Mouse (Mus musculus) thymus, adult 2 months (tissue): Measurements from ENCODE around the gene Fcho1. TPM values are rescaled to one million over a fixed set of nuclear protein-coding genes. Genes with fewer than 3 reads are reported as not detected.
"Not testable (repeated sequence)": the region's sequence is repeated elsewhere in the genome, so short reads cannot be mapped to it uniquely, and the experiment has no call there.

Source experiments
- DNase-seq: peaks from one replicate; pipeline ENCODE4 v3.0.0; 2021
- H3K27ac ChIP-seq: fragments of 200-500 bp; 2 replicates; pipeline ENCODE4 v1.5.1; 2012; ENCODE audit warnings: low read length, control low read depth; ENCODE audit not compliant: control insufficient read depth, insufficient read depth
- H3K27me3 ChIP-seq: fragments of 200-500 bp; 2 replicates; pipeline ENCODE4 v1.6.1; 2012; ENCODE audit warnings: mild to moderate bottlenecking, low read length, moderate library complexity, mixed read lengths; ENCODE audit not compliant: control insufficient read depth, insufficient read depth
- H3K36me3 ChIP-seq: fragments of 200-500 bp; 2 replicates; pipeline ENCODE4 v1.6.1; 2012; ENCODE audit warnings: mild to moderate bottlenecking, low read length, moderate library complexity; ENCODE audit not compliant: control insufficient read depth, insufficient read depth
- H3K4me1 ChIP-seq: fragments of 200-500 bp; replicated peaks from 2 replicates; pipeline ENCODE4 v1.6.1; 2012; ENCODE audit warnings: low read length; ENCODE audit not compliant: control insufficient read depth, insufficient read depth
- H3K4me3 ChIP-seq: fragments of 200-500 bp; 2 replicates; pipeline ENCODE4 v1.5.1; 2012; ENCODE audit warnings: mild to moderate bottlenecking, low read length, control low read depth, moderate library complexity; ENCODE audit not compliant: control insufficient read depth, insufficient read depth
- CTCF ChIP-seq: fragments of 200-500 bp; IDR thresholded peaks from 2 replicates; pipeline ENCODE4 v1.5.1; 2012; ENCODE audit warnings: mild to moderate bottlenecking, control low read depth, low read length, moderate library complexity, borderline replicate concordance; ENCODE audit not compliant: control insufficient read depth, poor library complexity, insufficient read depth; ENCODE audit errors: extremely low read depth
- POLR2A ChIP-seq: fragments of 200-500 bp; IDR thresholded peaks from 2 replicates; pipeline ENCODE4 v1.6.1; 2012; ENCODE audit warnings: mild to moderate bottlenecking, low read length, control low read depth, moderate library complexity; ENCODE audit not compliant: control insufficient read depth, poor library complexity, insufficient read depth; ENCODE audit errors: extremely low read depth
- WGBS: fragments of 180-500 bp; shearing (Covaris S2); methylation state at CpG from one replicate; pipeline ENCODE4 v1.1.7; 2018; 5-methylcytosine and 5-hydroxymethylcytosine counted together
- polyA plus RNA-seq: library from polyadenylated mRNA; depleted of rRNA; stranded (reverse); fragments of >200 nt; gene quantifications from 2 replicates; pipeline ENCODE4 v1.2.3, GENCODE M21; 2012

Fcho1 gene
- polyA plus RNA-seq, 1 experiment: 767 TPM

GRCm38 (mm10) chr8:71745322-71745721 lies 19.8 kb upstream of the Fcho1 start:
- no peak for DNase-seq
- TF ChIP-seq CTCF: no peak
- TF ChIP-seq POLR2A: no peak
- Histone ChIP-seq H3K27ac (no peak overlapping the region), H3K4me1 (peaks cover 4% of the 10 kb centered on the region; the same call in 1 of the 2 replicates), H3K4me3 (no peak overlapping the region), H3K36me3 (no peaks in the 10 kb centered on the region), H3K27me3 (no peaks in the 10 kb centered on the region)
- 62% methylated on average over 1 of the region's 1 CpGs for WGBS

GRCm38 (mm10) chr8:71742783-71743182 lies 17.3 kb upstream of the Fcho1 start:
- no peaks in the 10 kb centered on the region for H3K27me3 ChIP-seq
- H3K4me1 ChIP-seq: peaks cover 4% of the 10 kb centered on the region; the same call in 1 of the 2 replicates
- DNase-seq: no peak
- WGBS: 86% methylated on average over 2 of the region's 2 CpGs
- no peaks in the 10 kb centered on the region for H3K36me3 ChIP-seq
- TF ChIP-seq CTCF (no peak), POLR2A (no peak)
- no peak overlapping the region for H3K27ac ChIP-seq
- no peak overlapping the region for H3K4me3 ChIP-seq

- WGBS: 55% methylated on average over 19 of the region's 19 CpGs
- no peak overlapping the region for H3K4me3 ChIP-seq
Measured at GRCm38 (mm10) chr8:71741687-71742114, 16.2 kb upstream of the Fcho1 start.

GRCm38 (mm10) chr8:71741226-71741625 lies 15.7 kb upstream of the Fcho1 start:
- peaks cover 4% of the 10 kb centered on the region; the same call in 1 of the 2 replicates for H3K4me1 ChIP-seq
- no peak overlapping the region for H3K4me3 ChIP-seq
- DNase-seq: no peak
- no peaks in the 10 kb centered on the region for H3K27me3 ChIP-seq
- H3K27ac ChIP-seq: no peak overlapping the region
- no peak for TF ChIP-seq POLR2A
- TF ChIP-seq CTCF: no peak
- H3K36me3 ChIP-seq: no peaks in the 10 kb centered on the region
- 83% methylated on average over 3 of the region's 3 CpGs for WGBS

More at GRCm38 (mm10) chr8:71741687-71742114, 16.2 kb upstream of the Fcho1 start:
- H3K4me1 ChIP-seq: peaks cover 4% of the 10 kb centered on the region; the same call in 1 of the 2 replicates
- no peak for DNase-seq
- TF ChIP-seq POLR2A: no peak
- TF ChIP-seq CTCF: no peak
- no peak overlapping the region for H3K27ac ChIP-seq
- no peaks in the 10 kb centered on the region for H3K27me3 ChIP-seq
- H3K36me3 ChIP-seq: no peaks in the 10 kb centered on the region

- not testable (repeated sequence) for H3K27ac ChIP-seq, DNase-seq, H3K4me3 ChIP-seq, H3K27me3 ChIP-seq, H3K36me3 ChIP-seq, H3K4me1 ChIP-seq
Measured at GRCm38 (mm10) chr8:71738316-71738715, 12.8 kb upstream of the Fcho1 start.

- Histone ChIP-seq H3K4me3 (no peak overlapping the region), H3K27ac (no peak overlapping the region), H3K27me3 (no peaks in the 10 kb centered on the region), H3K4me1 (peaks cover 12% of the 10 kb centered on the region), H3K36me3 (no peaks in the 10 kb centered on the region)
- TF ChIP-seq POLR2A (no peak), CTCF (peak; percentile 83)
- whole genome bisulfite sequencing: 49% methylated on average over 3 of the region's 3 CpGs
- peak; percentile 86 for DNase-seq
Measured at GRCm38 (mm10) chr8:71731652-71732230, 6.2 kb upstream of the Fcho1 start.
